Mouse (Mus musculus) liver, postnatal 0 days (tissue): Measurements from ENCODE around the gene Pde6h. TPM values are rescaled to one million over a fixed set of nuclear protein-coding genes. Genes with fewer than 3 reads are reported as not detected.

Experiments
- ATAC-seq: fragments of 200-750 bp; cut with Nextera tagmentation; 2 replicates; pipeline ENCODE4 v1.8.0; 2017; ENCODE audit warnings: mild to moderate bottlenecking, moderate library complexity
- DNase-seq: peaks from one replicate; pipeline ENCODE4 v3.0.0-alpha.2; 2016
- H3K27ac ChIP-seq: fragments of 300-500 bp; sonication (generic); 2 replicates; pipeline ENCODE4 v1.5.1; 2014; ENCODE audit warnings: antibody characterized with exemption, moderate library complexity, mild to moderate bottlenecking, low read depth
- H3K27me3 ChIP-seq: fragments of 300-500 bp; sonication (generic); 2 replicates; pipeline ENCODE4 v1.6.1; 2014; ENCODE audit warnings: low read length, control low read depth, mixed read lengths; ENCODE audit not compliant: insufficient read depth
- H3K36me3 ChIP-seq: fragments of 300-500 bp; sonication (generic); replicated peaks from 2 replicates; pipeline ENCODE4 v1.6.1; 2014; ENCODE audit warnings: mild to moderate bottlenecking, control low read depth, low read length, moderate library complexity, mixed read lengths; ENCODE audit not compliant: insufficient read depth
- H3K4me1 ChIP-seq: fragments of 300-500 bp; sonication (generic); 2 replicates; pipeline ENCODE4 v1.6.1; 2014; ENCODE audit warnings: antibody characterized with exemption, mild to moderate bottlenecking, control low read depth; ENCODE audit not compliant: insufficient read depth
- H3K4me2 ChIP-seq: fragments of 300-500 bp; sonication (generic); 2 replicates; pipeline ENCODE4 v1.6.1; 2014; ENCODE audit warnings: low read depth, mild to moderate bottlenecking, low read length, moderate library complexity, mixed read lengths
- H3K4me3 ChIP-seq: fragments of 300-500 bp; sonication (generic); 2 replicates; pipeline ENCODE4 v1.5.1; 2014; ENCODE audit warnings: low read depth, low read length
- H3K9ac ChIP-seq: fragments of 300-500 bp; sonication (generic); replicated peaks from 2 replicates; pipeline ENCODE4 v1.6.1; 2014; ENCODE audit warnings: mild to moderate bottlenecking, moderate library complexity
- H3K9me3 ChIP-seq: fragments of 300-500 bp; sonication (generic); 2 replicates; pipeline ENCODE4 v1.6.1; 2016; ENCODE audit warnings: mild to moderate bottlenecking, control low read depth, low read length, mixed read lengths
- CTCF ChIP-seq: sonication (generic); IDR thresholded peaks from 2 replicates; pipeline ENCODE4 v1.5.1; 2016; ENCODE audit warnings: antibody characterized with exemption, low read depth
- EP300 ChIP-seq: IDR thresholded peaks from 2 replicates; pipeline ENCODE4 v1.6.1; 2016; ENCODE audit warnings: antibody characterized with exemption, low read depth, mild to moderate bottlenecking
- WGBS: fragments of 180-500 bp; shearing (Covaris S2); extraction: QIAGEN DNeasy Blood & Tissue Kit; methylation state at CpG from one replicate; pipeline ENCODE4 v1.1.7; 2014; ENCODE audit not compliant: insufficient replicate concordance; 5-methylcytosine and 5-hydroxymethylcytosine counted together
- polyA plus RNA-seq: library from polyadenylated mRNA; unstranded; fragments of >200 nt; fragmentation: Nextera tagmentation; extraction: Ambion mirVana; gene quantifications from 2 replicates; pipeline ENCODE4 v1.2.1, GENCODE M21; 2015

Gene Pde6h
- polyA plus RNA-seq, 1 experiment from 2014 or later = 0.34 TPM

- H3K4me3 ChIP-seq = no peak overlapping the region
- DNase-seq (no peak), ATAC-seq (peak; percentile 24; the same call in 1 of the 2 replicates)
- no peak for TF ChIP-seq CTCF
- no peak for TF ChIP-seq EP300
- no peaks in the 10 kb centered on the region for H3K36me3 ChIP-seq
- H3K27ac ChIP-seq = peak overlapping the region; percentile 18; the same call in 1 of the 2 replicates
- H3K27me3 ChIP-seq = no peaks in the 10 kb centered on the region
- no peaks in the 10 kb centered on the region for H3K9me3 ChIP-seq
- 0 out of 2 replicates have a peak, but pooled peaks cover 3% of the 10 kb centered on the region for H3K4me1 ChIP-seq
- H3K9ac ChIP-seq = no peak overlapping the region
- WGBS = 69% methylated on average over 9 of the region's 9 CpGs
- H3K4me2 ChIP-seq = no peak overlapping the region
Observed at GRCm38 (mm10) chr6:136952930-136953329, 29.3 kb downstream of the Pde6h start.

GRCm38 (mm10) chr6:136954192-136954591 lies 30.6 kb downstream of the Pde6h start:
- TF ChIP-seq CTCF = no peak
- no peak for TF ChIP-seq EP300
- ATAC-seq = no peak
- no peak overlapping the region for H3K9ac ChIP-seq
- no peak for DNase-seq
- 72% methylated on average over 6 of the region's 6 CpGs for whole genome bisulfite sequencing
- H3K4me3 ChIP-seq = no peak overlapping the region
- 0 out of 2 replicates have a peak, but pooled peaks cover 3% of the 10 kb centered on the region for H3K4me1 ChIP-seq
- H3K9me3 ChIP-seq = no peaks in the 10 kb centered on the region
- no peak overlapping the region for H3K4me2 ChIP-seq
- no peak overlapping the region for H3K27ac ChIP-seq
- H3K36me3 ChIP-seq = no peaks in the 10 kb centered on the region
- H3K27me3 ChIP-seq = no peaks in the 10 kb centered on the region

- 70% methylated on average over 8 of the region's 8 CpGs for WGBS
- Histone ChIP-seq H3K27ac (peak overlapping the region; percentile 62; the same call in 1 of the 2 replicates), H3K4me3 (no peak overlapping the region), H3K4me2 (no peak overlapping the region), H3K9ac (no peak overlapping the region), H3K27me3 (no peaks in the 10 kb centered on the region), H3K4me1 (0 out of 2 replicates have a peak, but pooled peaks cover 3% of the 10 kb centered on the region), H3K9me3 (no peaks in the 10 kb centered on the region), H3K36me3 (no peaks in the 10 kb centered on the region)
- peak; percentile 53 for DNase-seq
- TF ChIP-seq CTCF (no peak), EP300 (peak; percentile 93)
- ATAC-seq = peak; percentile 92
Observed at GRCm38 (mm10) chr6:136954715-136955114, 31.1 kb downstream of the Pde6h start.

- 0 out of 2 replicates have a peak, but pooled peaks cover 3% of the 10 kb centered on the region for H3K4me1 ChIP-seq
- TF ChIP-seq CTCF (no peak), EP300 (no peak)
- WGBS = 45% methylated on average over 3 of the region's 3 CpGs
Observed at GRCm38 (mm10) chr6:136955240-136955639, 31.6 kb downstream of the Pde6h start.

GRCm38 (mm10) chr6:136957062-136957461 lies 33.4 kb downstream of the Pde6h start:
- TF ChIP-seq CTCF = no peak
- no peak for TF ChIP-seq EP300
- H3K4me3 ChIP-seq = no peak overlapping the region
- H3K36me3 ChIP-seq = no peaks in the 10 kb centered on the region
- 46% methylated on average over 7 of the region's 7 CpGs for WGBS
- no peak for DNase-seq
- ATAC-seq = no peak
- no peak overlapping the region for H3K27ac ChIP-seq
- no peaks in the 10 kb centered on the region for H3K9me3 ChIP-seq
- H3K27me3 ChIP-seq = no peaks in the 10 kb centered on the region
- H3K9ac ChIP-seq = no peak overlapping the region
- H3K4me2 ChIP-seq = no peak overlapping the region
- 0 out of 2 replicates have a peak, but pooled peaks cover 3% of the 10 kb centered on the region for H3K4me1 ChIP-seq

More at GRCm38 (mm10) chr6:136955240-136955639, 31.6 kb downstream of the Pde6h start:
- H3K9ac ChIP-seq = no peak overlapping the region
- no peak overlapping the region for H3K4me2 ChIP-seq
- H3K27me3 ChIP-seq = no peaks in the 10 kb centered on the region
- no peaks in the 10 kb centered on the region for H3K9me3 ChIP-seq
- peak overlapping the region; percentile 62 for H3K27ac ChIP-seq
- H3K36me3 ChIP-seq = no peaks in the 10 kb centered on the region
- no peak overlapping the region for H3K4me3 ChIP-seq
- ATAC-seq (no peak), DNase-seq (no peak)

- 60% methylated on average over 11 of the region's 11 CpGs for WGBS
- ATAC-seq = no peak
- H3K9ac ChIP-seq = no peak overlapping the region
Observed at GRCm38 (mm10) chr6:136959131-136959530, 35.5 kb downstream of the Pde6h start.

More at GRCm38 (mm10) chr6:136959131-136959530, 35.5 kb downstream of the Pde6h start:
- H3K27ac ChIP-seq = no peak overlapping the region
- no peak overlapping the region for H3K4me3 ChIP-seq
- H3K36me3 ChIP-seq = no peaks in the 10 kb centered on the region
- TF ChIP-seq CTCF (no peak), EP300 (no peak)
- H3K9me3 ChIP-seq = no peaks in the 10 kb centered on the region
- H3K27me3 ChIP-seq = no peaks in the 10 kb centered on the region
- no peak for DNase-seq
- peaks cover 7% of the 10 kb centered on the region; the same call in 1 of the 2 replicates for H3K4me1 ChIP-seq
- H3K4me2 ChIP-seq = 0 out of 2 replicates have a peak overlapping the region, but pooled peaks have one; percentile 7
